Mouse (Mus musculus) ES-CJ7 (cell line): ENCODE measurements around the gene Eppin.
"Not testable (repeated sequence)": the region's sequence is repeated elsewhere in the genome, so short reads cannot be mapped to it uniquely, and the experiment has no call there.

Experiments
- DNase-seq: peaks from one replicate; pipeline ENCODE4 v3.0.0; 2011; ENCODE audit warnings: low read depth, low spot score

The Eppin gene

GRCm38 (mm10) chr2:164593494-164593893, at the start of gene Eppin:
Eppin (minus strand) TSS chr2:164593594.
- DNase-seq: no peak

GRCm38 (mm10) chr2:164641881-164642673, 48.7 kb upstream of the Eppin start:
- DNase-seq: peak; percentile 12

- DNase-seq: peak; percentile 69
Observed at GRCm38 (mm10) chr2:164641129-164641528, 47.7 kb upstream of the Eppin start.

GRCm38 (mm10) chr2:164638696-164639095, 45.3 kb upstream of the Eppin start, which contains the start of gene Wfdc16:
Wfdc16 (minus strand) TSS chr2:164638796.
- DNase-seq: no peak

- DNase-seq: peak; percentile 55
Observed at GRCm38 (mm10) chr2:164635266-164635665, 41.9 kb upstream of the Eppin start.

- no peak for DNase-seq
Observed at GRCm38 (mm10) chr2:164621775-164622174, 28.4 kb upstream of the Eppin start.

GRCm38 (mm10) chr2:164619050-164619449, 25.7 kb upstream of the Eppin start:
- DNase-seq: no peak

- no peak for DNase-seq
Observed at GRCm38 (mm10) chr2:164615386-164615785, 22.0 kb upstream of the Eppin start.

- not testable (repeated sequence) for DNase-seq
Observed at GRCm38 (mm10) chr2:164613471-164613870, 20.1 kb upstream of the Eppin start, which contains the start of the genes Wfdc6b and Wfdc8. Wfdc6b (plus strand) TSS chr2:164613522. Wfdc8 (minus strand) TSS chr2:164613626.

- DNase-seq: no peak
Observed at GRCm38 (mm10) chr2:164608781-164609180, 15.4 kb upstream of the Eppin start.

GRCm38 (mm10) chr2:164604411-164604810, 11.0 kb upstream of the Eppin start:
- DNase-seq: no peak

- DNase-seq: peak; percentile 55
Observed at GRCm38 (mm10) chr2:164603482-164603881, 10.1 kb upstream of the Eppin start.

- no peak for DNase-seq
Observed at GRCm38 (mm10) chr2:164600179-164600578, 6.8 kb upstream of the Eppin start.

GRCm38 (mm10) chr2:164592014-164592413, 1.4 kb downstream of the Eppin start:
- DNase-seq: peak; percentile 56

GRCm38 (mm10) chr2:164585025-164585725, 8.2 kb downstream of the Eppin start, which contains the start of gene Wfdc6a:
Wfdc6a (minus strand) TSS chr2:164585447.
- not testable (repeated sequence) for DNase-seq

- DNase-seq: not testable (repeated sequence)
Observed at GRCm38 (mm10) chr2:164573359-164573758, 20.0 kb downstream of the Eppin start, which contains the start of gene Spint3. Spint3 (minus strand) TSS chr2:164573459.

GRCm38 (mm10) chr2:164567460-164567859, 25.9 kb downstream of the Eppin start:
- no peak for DNase-seq

- DNase-seq: peak; percentile 45
Observed at GRCm38 (mm10) chr2:164566997-164567396, 26.4 kb downstream of the Eppin start.

- no peak for DNase-seq
Observed at GRCm38 (mm10) chr2:164564346-164564745, 29.0 kb downstream of the Eppin start.

- DNase-seq: peak; percentile 69
Observed at GRCm38 (mm10) chr2:164563339-164564038, 29.9 kb downstream of the Eppin start.

- peak; percentile 86 for DNase-seq
Observed at GRCm38 (mm10) chr2:164562391-164563188, 30.8 kb downstream of the Eppin start, which contains the start of gene Wfdc2. Wfdc2 (plus strand) TSS chr2:164562413.
